Comparison of ENCODE assay signal across 8 mouse cellular contexts in the genomic region with DNA sequence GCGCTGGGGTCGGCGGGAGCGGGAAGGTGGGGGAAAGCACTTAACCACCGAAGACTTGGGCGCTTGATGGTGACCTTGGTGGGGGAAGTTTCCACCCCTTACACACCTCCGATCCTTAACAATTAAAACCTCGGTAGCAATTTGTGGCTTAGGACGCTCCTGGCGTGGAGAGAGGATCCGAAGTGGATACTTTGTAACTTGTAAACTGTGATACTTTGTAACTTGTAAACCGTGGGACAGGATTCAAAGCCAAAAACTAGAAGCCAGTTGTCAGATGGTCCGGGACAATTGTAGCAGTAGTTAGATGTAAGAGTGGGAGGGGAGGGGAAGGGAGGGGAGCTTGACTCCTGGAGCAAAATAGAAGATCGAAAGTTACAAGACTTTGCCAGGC. TPM values are rescaled to one million over a fixed set of nuclear protein-coding genes. Genes with fewer than 3 reads are reported as not detected.
DNase-seq lines count a peak whose midpoint lies in the region; ATAC-seq and TF ChIP-seq lines count a peak whose summit lies in the region.

No protein-coding gene starts in this region.

- H3K4me1 ChIP-seq in heart, embryonic 13.5 days = peaks cover 24% of the 10 kb centered on the region
- no peaks in the 10 kb centered on the region for H3K4me1 ChIP-seq in ES-Bruce4 (ENCODE audit: control insufficient read depth, insufficient read depth, low read length)
- peaks cover 7% of the 10 kb centered on the region for H3K4me1 ChIP-seq in forebrain, embryonic 14.5 days (ENCODE audit: control insufficient read depth, insufficient read depth, low read length)
- H3K4me1 ChIP-seq in liver, embryonic 15.5 days (replicated peaks) = peaks cover 59% of the 10 kb centered on the region

- peak overlapping the region; percentile 94 for H3K9ac ChIP-seq in heart, embryonic 13.5 days
- peak overlapping the region; percentile 68 for H3K9ac ChIP-seq in ES-Bruce4 (ENCODE audit: low read depth, poor library complexity, severe bottlenecking)
- H3K9ac ChIP-seq in forebrain, embryonic 14.5 days (ENCODE audit: low read length) = peak overlapping the region; percentile 91
- H3K9ac ChIP-seq in liver, embryonic 15.5 days = peak overlapping the region; percentile 96

- TF ChIP-seq EP300 in ES-Bruce4 (IDR thresholded peaks at IDR 0.05; ENCODE audit: insufficient read depth, low read depth, low read length) = no peak

- H3K27ac ChIP-seq in heart, embryonic 13.5 days (replicated peaks) = peak overlapping the region; percentile 96
- H3K27ac ChIP-seq in ES-Bruce4 (ENCODE audit: insufficient read depth, low read length) = no peak overlapping the region
- peak overlapping the region; percentile 96 for H3K27ac ChIP-seq in forebrain, embryonic 14.5 days (ENCODE audit: low read depth, low read length)
- H3K27ac ChIP-seq in liver, embryonic 15.5 days (replicated peaks) = peak overlapping the region; percentile 99

- no peaks in the 10 kb centered on the region for H3K27me3 ChIP-seq in heart, embryonic 13.5 days (replicated peaks)
- H3K27me3 ChIP-seq in ES-Bruce4 (ENCODE audit: control insufficient read depth, insufficient read depth, low read length, poor library complexity, severe bottlenecking) = no peaks in the 10 kb centered on the region
- no peaks in the 10 kb centered on the region for H3K27me3 ChIP-seq in forebrain, embryonic 14.5 days (replicated peaks; ENCODE audit: control insufficient read depth, insufficient read depth, low read length)
- no peaks in the 10 kb centered on the region for H3K27me3 ChIP-seq in liver, embryonic 15.5 days

- WGBS in heart, embryonic 13.5 days = 5% methylated on average over 14 of the region's 14 CpGs
- 9% methylated on average over 14 of the region's 14 CpGs for WGBS in forebrain, embryonic 14.5 days
- 2% methylated on average over 14 of the region's 14 CpGs for WGBS in liver, embryonic 15.5 days (ENCODE audit: insufficient replicate concordance)

- intact Hi-C loops in heart, postnatal 25 days (cut with DNase I) = no loop called here

- TF ChIP-seq CTCF in ES-Bruce4 (IDR thresholded peaks at IDR 0.05; ENCODE audit: low read depth, low read length) = no peak

- TF ChIP-seq POLR2A in ES-Bruce4 (IDR thresholded peaks at IDR 0.05; ENCODE audit: insufficient read depth, low read length) = no peak

- peak overlapping the region; percentile 92 for H3K4me3 ChIP-seq in heart, embryonic 13.5 days
- peak overlapping the region; percentile 94 for H3K4me3 ChIP-seq in ES-Bruce4 (ENCODE audit: low read depth, low read length)
- H3K4me3 ChIP-seq in forebrain, embryonic 14.5 days (ENCODE audit: low read depth, low read length) = peak overlapping the region; percentile 90
- peak overlapping the region; percentile 97 for H3K4me3 ChIP-seq in liver, embryonic 15.5 days (replicated peaks)

- no peaks in the 10 kb centered on the region for H3K9me3 ChIP-seq in heart, embryonic 13.5 days
- H3K9me3 ChIP-seq in ES-Bruce4 (replicated peaks; ENCODE audit: control insufficient read depth, insufficient read depth, low read length, poor library complexity, severe bottlenecking) = no peaks in the 10 kb centered on the region
- no peaks in the 10 kb centered on the region for H3K9me3 ChIP-seq in forebrain, embryonic 14.5 days (replicated peaks; ENCODE audit: control insufficient read depth, low read length)
- H3K9me3 ChIP-seq in liver, embryonic 15.5 days (replicated peaks) = no peaks in the 10 kb centered on the region

- peak overlapping the region; percentile 89 for H3K4me2 ChIP-seq in heart, embryonic 13.5 days
- H3K4me2 ChIP-seq in forebrain, embryonic 14.5 days (ENCODE audit: low read length) = peak overlapping the region; percentile 83
- H3K4me2 ChIP-seq in liver, embryonic 15.5 days = peak overlapping the region; percentile 77

- peaks cover 35% of the 10 kb centered on the region for H3K36me3 ChIP-seq in heart, embryonic 13.5 days
- peaks cover 9% of the 10 kb centered on the region for H3K36me3 ChIP-seq in ES-Bruce4 (ENCODE audit: control insufficient read depth, insufficient read depth, low read length, poor library complexity, severe bottlenecking)
- H3K36me3 ChIP-seq in forebrain, embryonic 14.5 days (ENCODE audit: control insufficient read depth, insufficient read depth, low read length) = peaks cover 34% of the 10 kb centered on the region
- H3K36me3 ChIP-seq in liver, embryonic 15.5 days (replicated peaks) = peaks cover 36% of the 10 kb centered on the region

- no peak for DNase-seq in heart, postnatal 25 days (ENCODE audit: low spot score)
- no peak for DNase-seq in forebrain, embryonic 14.5 days (ENCODE audit: low spot score)
- no peak for DNase-seq in right cerebral cortex, postnatal 36 days (ENCODE audit: low spot score in 2 of 2)
- no peak for DNase-seq in spleen, postnatal 36 days (ENCODE audit: low spot score in 2 of 2)
- DNase-seq in B cell, adult 2 months = no peak

- ATAC-seq in heart, embryonic 13.5 days (ENCODE audit: extremely low read depth, insufficient number of reproducible peaks, low FRiP score, low TSS enrichment) = no peak
- ATAC-seq in forebrain, embryonic 14.5 days = no peak
- ATAC-seq in liver, embryonic 15.5 days (ENCODE audit: insufficient read depth) = no peak

RNA-seq across cellular contexts. Expression of gene Usp4, which starts 0.6 kb away (rescaled TPM):
- 80.6 and 86.7 TPM in 2 replicates for polyA plus RNA-seq in heart, embryonic 13.5 days (2015; fragmentation: Nextera tagmentation; extraction: Ambion mirVana)
- total RNA-seq in heart, postnatal 25 days (2021) = 10 to 100 TPM; 71.1 to 71.4 TPM
- polyA plus RNA-seq in ES-Bruce4 (2011; ENCODE audit: insufficient read depth, insufficient read length, low read depth, missing spikeins) = 69.5 and 69.9 TPM in 2 replicates
- polyA plus RNA-seq in forebrain, embryonic 14.5 days (2014; fragmentation: Nextera tagmentation; extraction: Ambion mirVana) = 136 and 141 TPM in 2 replicates
- polyA plus RNA-seq in liver, embryonic 15.5 days (2015; fragmentation: Nextera tagmentation; extraction: Ambion mirVana) = 65.1 and 76.5 TPM in 2 replicates

RNA-seq across cellular contexts. Expression of gene Gpx1, which starts 9.6 kb away (rescaled TPM):
- 825 and 854 TPM in 2 replicates for polyA plus RNA-seq in heart, embryonic 13.5 days (2015; fragmentation: Nextera tagmentation; extraction: Ambion mirVana)
- total RNA-seq in heart, postnatal 25 days (2021) = 100 to 1,000 TPM; 108 to 130 TPM
- 172 and 194 TPM in 2 replicates for polyA plus RNA-seq in ES-Bruce4 (2011; ENCODE audit: insufficient read depth, insufficient read length, low read depth, missing spikeins)
- 455 and 521 TPM in 2 replicates for polyA plus RNA-seq in forebrain, embryonic 14.5 days (2014; fragmentation: Nextera tagmentation; extraction: Ambion mirVana)
- 6,133 and 6,280 TPM in 2 replicates for polyA plus RNA-seq in liver, embryonic 15.5 days (2015; fragmentation: Nextera tagmentation; extraction: Ambion mirVana)

RNA-seq across cellular contexts. Expression of gene Tcta, which starts 42.3 kb away (rescaled TPM):
- polyA plus RNA-seq in heart, embryonic 13.5 days (2015; fragmentation: Nextera tagmentation; extraction: Ambion mirVana) = 31.2 and 32.6 TPM in 2 replicates
- 10 to 100 TPM; 39.2 to 47.2 TPM for total RNA-seq in heart, postnatal 25 days (2021)
- 4.0 and 7.0 TPM in 2 replicates for polyA plus RNA-seq in ES-Bruce4 (2011; ENCODE audit: insufficient read depth, insufficient read length, low read depth, missing spikeins)
- polyA plus RNA-seq in forebrain, embryonic 14.5 days (2014; fragmentation: Nextera tagmentation; extraction: Ambion mirVana) = 38.9 and 50.8 TPM in 2 replicates
- polyA plus RNA-seq in liver, embryonic 15.5 days (2015; fragmentation: Nextera tagmentation; extraction: Ambion mirVana) = 14.1 and 14.4 TPM in 2 replicates

RNA-seq across cellular contexts. Expression of gene Rhoa, which starts 42.4 kb away (rescaled TPM):
- 332 and 341 TPM in 2 replicates for polyA plus RNA-seq in heart, embryonic 13.5 days (2015; fragmentation: Nextera tagmentation; extraction: Ambion mirVana)
- total RNA-seq in heart, postnatal 25 days (2021) = 100 to 1,000 TPM; 225 to 248 TPM
- 429 and 434 TPM in 2 replicates for polyA plus RNA-seq in ES-Bruce4 (2011; ENCODE audit: insufficient read depth, insufficient read length, low read depth, missing spikeins)
- 276 and 307 TPM in 2 replicates for polyA plus RNA-seq in forebrain, embryonic 14.5 days (2014; fragmentation: Nextera tagmentation; extraction: Ambion mirVana)
- 190 and 202 TPM in 2 replicates for polyA plus RNA-seq in liver, embryonic 15.5 days (2015; fragmentation: Nextera tagmentation; extraction: Ambion mirVana)

RNA-seq across cellular contexts. Expression of gene 1700102P08Rik, which starts 44.3 kb away (rescaled TPM):
- 0.21 and 0.39 TPM in 2 replicates for polyA plus RNA-seq in heart, embryonic 13.5 days (2015; fragmentation: Nextera tagmentation; extraction: Ambion mirVana)
- total RNA-seq in heart, postnatal 25 days (2021) = under 1 TPM; 0.73 to 0.78 TPM
- not detected in 2 replicates for polyA plus RNA-seq in ES-Bruce4 (2011; ENCODE audit: insufficient read depth, insufficient read length, low read depth, missing spikeins)
- polyA plus RNA-seq in forebrain, embryonic 14.5 days (2014; fragmentation: Nextera tagmentation; extraction: Ambion mirVana) = 1.4 and 1.9 TPM in 2 replicates
- 0.41 and 0.86 TPM in 2 replicates for polyA plus RNA-seq in liver, embryonic 15.5 days (2015; fragmentation: Nextera tagmentation; extraction: Ambion mirVana)
